Mouse (Mus musculus) liver, postnatal 0 days (tissue): Measurements from ENCODE around the gene Wnt7b.

ENCODE experiments used
- CTCF ChIP-seq: sonication (generic); IDR thresholded peaks from 2 replicates; pipeline ENCODE4 v1.5.1; 2016; ENCODE audit warnings: antibody characterized with exemption, low read depth
- EP300 ChIP-seq: IDR thresholded peaks from 2 replicates; pipeline ENCODE4 v1.6.1; 2016; ENCODE audit warnings: antibody characterized with exemption, low read depth, mild to moderate bottlenecking

- no peak for TF ChIP-seq CTCF
- TF ChIP-seq EP300, result no peak
Observed at GRCm38 (mm10) chr15:85580483-85580882, 1.8 kb downstream of the Wnt7b start.
